ENCODE assay signal across 23 mouse cellular contexts in the genomic region with DNA sequence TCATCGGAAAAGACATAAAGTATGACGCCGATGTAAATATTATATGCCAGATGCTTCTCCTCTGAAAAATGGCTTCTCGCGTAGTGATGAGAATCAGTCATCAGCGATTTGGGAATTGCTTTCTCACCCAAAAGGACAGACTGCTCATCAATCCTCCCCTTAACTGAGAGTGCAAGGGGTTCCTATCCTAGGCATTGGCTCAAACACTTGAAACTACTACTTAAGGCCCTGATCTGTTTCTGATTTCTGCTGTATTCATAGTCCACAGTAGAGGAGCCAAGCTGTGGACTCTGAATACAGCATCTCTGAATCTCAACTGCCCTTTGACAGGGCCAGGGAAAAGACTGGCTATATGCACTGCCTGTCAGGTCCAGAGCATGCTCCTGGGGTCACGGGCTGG.
DNase-seq lines count a peak whose midpoint lies in the region; ATAC-seq and TF ChIP-seq lines count a peak whose summit lies in the region.
"Had no signal": no experiment of that assay in that cellular context is flagged by ENCODE, and none has a peak within 500 bp of the region (broad histone marks: within the 10 kb centered on the region; RNA-seq: fewer than 3 reads in every experiment).

No protein-coding gene starts in this region.

- no peaks in the 10 kb centered on the region for H3K36me3 ChIP-seq in heart, embryonic 10.5 days
- no peaks in the 10 kb centered on the region for H3K36me3 ChIP-seq in heart, embryonic 15.5 days
- H3K36me3 ChIP-seq in lung, embryonic 14.5 days (ENCODE audit: insufficient read depth): 0 out of 2 replicates have a peak, but pooled peaks cover 5% of the 10 kb centered on the region
- no peaks in the 10 kb centered on the region for H3K36me3 ChIP-seq in stomach, embryonic 16.5 days (ENCODE audit: control insufficient read depth, insufficient read depth, low read length)
- H3K36me3 ChIP-seq: liver, embryonic 15.5 days; lung, embryonic 15.5 days; midbrain, embryonic 13.5 days had no signal

- peaks cover 52% of the 10 kb centered on the region for H3K4me1 ChIP-seq in heart, embryonic 10.5 days
- H3K4me1 ChIP-seq in heart, embryonic 15.5 days (replicated peaks): peaks cover 33% of the 10 kb centered on the region
- H3K4me1 ChIP-seq in lung, embryonic 14.5 days (ENCODE audit: insufficient read depth): 0 out of 2 replicates have a peak, but pooled peaks cover 3% of the 10 kb centered on the region
- H3K4me1 ChIP-seq in stomach, embryonic 16.5 days (ENCODE audit: control insufficient read depth, insufficient read depth, low read length): peaks cover 10% of the 10 kb centered on the region
- H3K4me1 ChIP-seq: liver, embryonic 15.5 days; midbrain, embryonic 13.5 days had no signal

- H3K9ac ChIP-seq in heart, embryonic 15.5 days: 0 out of 2 replicates have a peak overlapping the region, but pooled peaks have one; percentile 4
- no peak overlapping the region for H3K9ac ChIP-seq in lung, embryonic 14.5 days
- H3K9ac ChIP-seq in stomach, embryonic 16.5 days (ENCODE audit: low read length): no peak overlapping the region
- H3K9ac ChIP-seq: liver, embryonic 15.5 days; lung, embryonic 15.5 days; midbrain, embryonic 13.5 days had no signal

- peak overlapping the region; percentile 72 for H3K27ac ChIP-seq in heart, embryonic 10.5 days
- peak overlapping the region; percentile 57 for H3K27ac ChIP-seq in heart, embryonic 15.5 days
- H3K27ac ChIP-seq in lung, embryonic 14.5 days (ENCODE audit: low read depth): no peak overlapping the region
- H3K27ac ChIP-seq in stomach, embryonic 16.5 days (ENCODE audit: low read length): peak overlapping the region; percentile 46
- H3K27ac ChIP-seq: liver, embryonic 15.5 days; lung, embryonic 15.5 days; macrophage; midbrain, embryonic 13.5 days had no signal

- whole genome bisulfite sequencing in heart, embryonic 10.5 days: 87% methylated on average over 7 of the region's 7 CpGs
- 78% methylated on average over 7 of the region's 7 CpGs for WGBS in heart, embryonic 15.5 days
- 51% methylated on average over 7 of the region's 7 CpGs for WGBS in lung, embryonic 14.5 days
- WGBS in stomach, embryonic 16.5 days: 44% methylated on average over 7 of the region's 7 CpGs

- no peak for DNase-seq in heart, embryonic 10.5 days (ENCODE audit: low spot score)
- no peak for DNase-seq in heart, adult 11 months
- no peak for DNase-seq in heart, adult 18-20 months
- DNase-seq in lung, embryonic 14.5 days: no peak
- DNase-seq in lung, postnatal 25 days (ENCODE audit: low spot score): no peak
- DNase-seq in cerebellum, postnatal 4 days (ENCODE audit: low spot score in 2 of 2): no peak
- DNase-seq: adrenal gland, adult 8-10 months; cerebellum, adult 2 months; cerebellum, postnatal 14 days; kidney, postnatal 14 days; layer of hippocampus, adult 9-11 months; right cerebral cortex, postnatal 14 days; thymus, adult 2 months; thymus, postnatal 36 days had no signal

- H3K4me2 ChIP-seq in heart, embryonic 15.5 days: no peak overlapping the region
- no peak overlapping the region for H3K4me2 ChIP-seq in lung, embryonic 14.5 days
- H3K4me2 ChIP-seq in stomach, embryonic 16.5 days (ENCODE audit: low read depth, low read length): no peak overlapping the region
- H3K4me2 ChIP-seq: liver, embryonic 15.5 days; lung, embryonic 15.5 days; midbrain, embryonic 13.5 days had no signal

- TF ChIP-seq CTCF in lung, embryonic 14.5 days (IDR thresholded peaks at IDR 0.05; ENCODE audit: low read depth): no peak

- no peaks in the 10 kb centered on the region for H3K27me3 ChIP-seq in heart, embryonic 10.5 days (ENCODE audit: insufficient read depth, poor library complexity, severe bottlenecking)
- H3K27me3 ChIP-seq in heart, embryonic 15.5 days: no peaks in the 10 kb centered on the region
- no peaks in the 10 kb centered on the region for H3K27me3 ChIP-seq in lung, embryonic 14.5 days (ENCODE audit: insufficient read depth, low read length)
- no peaks in the 10 kb centered on the region for H3K27me3 ChIP-seq in stomach, embryonic 16.5 days (ENCODE audit: control insufficient read depth, insufficient read depth, low read length)
- H3K27me3 ChIP-seq: liver, embryonic 15.5 days; lung, embryonic 15.5 days; midbrain, embryonic 13.5 days had no signal

- H3K4me3 ChIP-seq in heart, embryonic 10.5 days: no peak overlapping the region
- H3K4me3 ChIP-seq in heart, embryonic 15.5 days: no peak overlapping the region
- H3K4me3 ChIP-seq in lung, embryonic 14.5 days (ENCODE audit: low read depth, low read length): no peak overlapping the region
- H3K4me3 ChIP-seq in stomach, embryonic 16.5 days (replicated peaks; ENCODE audit: low read length): no peak overlapping the region
- H3K4me3 ChIP-seq: liver, embryonic 15.5 days; lung, embryonic 15.5 days; midbrain, embryonic 13.5 days had no signal

- ATAC-seq in heart, embryonic 15.5 days (replicated peaks; ENCODE audit: insufficient number of reproducible peaks, insufficient read depth, low FRiP score, low read depth): no peak
- peak; percentile 32; the same call in 1 of the 2 replicates for ATAC-seq in lung, embryonic 14.5 days (ENCODE audit: insufficient read depth)
- peak; percentile 39; the same call in 1 of the 2 replicates for ATAC-seq in stomach, embryonic 16.5 days (ENCODE audit: insufficient read depth, low FRiP score)
- ATAC-seq: forebrain, embryonic 14.5 days; hindbrain, embryonic 16.5 days; midbrain, embryonic 13.5 days had no signal

- H3K9me3 ChIP-seq in heart, embryonic 10.5 days: no peaks in the 10 kb centered on the region
- no peaks in the 10 kb centered on the region for H3K9me3 ChIP-seq in heart, embryonic 15.5 days (replicated peaks)
- H3K9me3 ChIP-seq in lung, embryonic 14.5 days (ENCODE audit: low read depth, low read length): no peaks in the 10 kb centered on the region
- no peaks in the 10 kb centered on the region for H3K9me3 ChIP-seq in stomach, embryonic 16.5 days (replicated peaks; ENCODE audit: control insufficient read depth, low read length)
- H3K9me3 ChIP-seq: G1E; liver, embryonic 15.5 days; lung, embryonic 15.5 days; midbrain, embryonic 13.5 days had no signal
